Mouse (Mus musculus): ENCODE results near the gene 6430548M08Rik. TPM values are rescaled to one million over a fixed set of nuclear protein-coding genes. Genes with fewer than 3 reads are reported as not detected.

The 6430548M08Rik gene
- polyA plus RNA-seq, 1 experiment: 2.4 TPM

GRCm38 (mm10) chr8:120186454-120186853, 72.5 kb downstream of the 6430548M08Rik start:
- TF ChIP-seq GATA1 (IDR thresholded peaks at IDR 0.05; ENCODE audit: borderline replicate concordance, low read length) (no peak), FLI1 (IDR thresholded peaks at IDR 0.05; ENCODE audit: low read length) (no peak)

GRCm38 (mm10) chr8:120188510-120188909, 74.6 kb downstream of the 6430548M08Rik start:
- TF ChIP-seq GATA1 (IDR thresholded peaks at IDR 0.05; ENCODE audit: borderline replicate concordance, low read length) (no peak), FLI1 (IDR thresholded peaks at IDR 0.05; ENCODE audit: low read length) (no peak)
- Histone ChIP-seq H3K4me1 (no peaks in the 10 kb centered on the region), H3K4me3 (replicated peaks) (no peak overlapping the region), H3K9me3 (peaks cover 8% of the 10 kb centered on the region), H3K36me3 (replicated peaks; ENCODE audit: low read length) (no peaks in the 10 kb centered on the region), H3K27me3 (replicated peaks) (peaks cover 71% of the 10 kb centered on the region)

More at GRCm38 (mm10) chr8:120186454-120186853, 72.5 kb downstream of the 6430548M08Rik start:
- no peaks in the 10 kb centered on the region for H3K9me3 ChIP-seq
- H3K4me3 ChIP-seq (replicated peaks): no peak overlapping the region
- H3K27me3 ChIP-seq (replicated peaks): peaks cover 77% of the 10 kb centered on the region
- H3K4me1 ChIP-seq: no peaks in the 10 kb centered on the region
- no peaks in the 10 kb centered on the region for H3K36me3 ChIP-seq (replicated peaks; ENCODE audit: low read length)

- Histone ChIP-seq H3K36me3 (replicated peaks; ENCODE audit: low read length) (no peaks in the 10 kb centered on the region), H3K4me3 (replicated peaks) (no peak overlapping the region), H3K9me3 (peaks cover 8% of the 10 kb centered on the region), H3K4me1 (no peaks in the 10 kb centered on the region), H3K27me3 (replicated peaks) (peaks cover 63% of the 10 kb centered on the region)
- TF ChIP-seq FLI1 (IDR thresholded peaks at IDR 0.05; ENCODE audit: low read length) (no peak), GATA1 (IDR thresholded peaks at IDR 0.05; ENCODE audit: borderline replicate concordance, low read length) (no peak)
These were observed 75.5 kb downstream of the 6430548M08Rik start for GRCm38 (mm10) chr8:120189440-120189839.

- H3K4me1 ChIP-seq: no peaks in the 10 kb centered on the region
- no peak overlapping the region for H3K4me3 ChIP-seq (replicated peaks)
- TF ChIP-seq GATA1 (IDR thresholded peaks at IDR 0.05; ENCODE audit: borderline replicate concordance, low read length) (no peak), FLI1 (IDR thresholded peaks at IDR 0.05; ENCODE audit: low read length) (no peak)
- peaks cover 8% of the 10 kb centered on the region for H3K9me3 ChIP-seq
- no peaks in the 10 kb centered on the region for H3K36me3 ChIP-seq (replicated peaks; ENCODE audit: low read length)
- peaks cover 57% of the 10 kb centered on the region for H3K27me3 ChIP-seq (replicated peaks)
These were observed 76.3 kb downstream of the 6430548M08Rik start for GRCm38 (mm10) chr8:120190107-120190809.

GRCm38 (mm10) chr8:120190810-120191413, 77.0 kb downstream of the 6430548M08Rik start:
- Histone ChIP-seq H3K9me3 (peaks cover 8% of the 10 kb centered on the region), H3K4me1 (no peaks in the 10 kb centered on the region), H3K4me3 (replicated peaks) (no peak overlapping the region), H3K36me3 (replicated peaks; ENCODE audit: low read length) (no peaks in the 10 kb centered on the region), H3K27me3 (replicated peaks) (peaks cover 51% of the 10 kb centered on the region)
- TF ChIP-seq FLI1 (IDR thresholded peaks at IDR 0.05; ENCODE audit: low read length): no peak
- TF ChIP-seq GATA1 (IDR thresholded peaks at IDR 0.05; ENCODE audit: borderline replicate concordance, low read length): no peak

- Histone ChIP-seq H3K27me3 (replicated peaks) (peaks cover 44% of the 10 kb centered on the region), H3K4me3 (replicated peaks) (no peak overlapping the region), H3K9me3 (peaks cover 8% of the 10 kb centered on the region), H3K4me1 (no peaks in the 10 kb centered on the region), H3K36me3 (replicated peaks; ENCODE audit: low read length) (no peaks in the 10 kb centered on the region)
- TF ChIP-seq FLI1 (IDR thresholded peaks at IDR 0.05; ENCODE audit: low read length) (no peak), GATA1 (IDR thresholded peaks at IDR 0.05; ENCODE audit: borderline replicate concordance, low read length) (no peak)
These were observed 77.7 kb downstream of the 6430548M08Rik start for GRCm38 (mm10) chr8:120191633-120192032.

- TF ChIP-seq FLI1 (IDR thresholded peaks at IDR 0.05; ENCODE audit: low read length) (no peak), GATA1 (IDR thresholded peaks at IDR 0.05; ENCODE audit: borderline replicate concordance, low read length) (no peak)
- no peaks in the 10 kb centered on the region for H3K4me1 ChIP-seq
- peaks cover 39% of the 10 kb centered on the region for H3K27me3 ChIP-seq (replicated peaks)
- no peaks in the 10 kb centered on the region for H3K36me3 ChIP-seq (replicated peaks; ENCODE audit: low read length)
- no peak overlapping the region for H3K4me3 ChIP-seq (replicated peaks)
- H3K9me3 ChIP-seq: peaks cover 8% of the 10 kb centered on the region
These were observed 78.2 kb downstream of the 6430548M08Rik start for GRCm38 (mm10) chr8:120192118-120192517.

GRCm38 (mm10) chr8:120201351-120201750, 87.4 kb downstream of the 6430548M08Rik start:
- peaks cover 14% of the 10 kb centered on the region for H3K9me3 ChIP-seq
- H3K4me1 ChIP-seq: peaks cover 5% of the 10 kb centered on the region; the same call in 1 of the 2 replicates
- H3K36me3 ChIP-seq (replicated peaks; ENCODE audit: low read length): no peaks in the 10 kb centered on the region
- TF ChIP-seq FLI1 (IDR thresholded peaks at IDR 0.05; ENCODE audit: low read length) (no peak), GATA1 (IDR thresholded peaks at IDR 0.05; ENCODE audit: borderline replicate concordance, low read length) (no peak)
- no peak overlapping the region for H3K4me3 ChIP-seq (replicated peaks)
- H3K27me3 ChIP-seq (replicated peaks): peaks cover 50% of the 10 kb centered on the region

GRCm38 (mm10) chr8:120202546-120202945, 88.6 kb downstream of the 6430548M08Rik start:
- H3K4me1 ChIP-seq: peaks cover 5% of the 10 kb centered on the region; the same call in 1 of the 2 replicates
- TF ChIP-seq GATA1 (IDR thresholded peaks at IDR 0.05; ENCODE audit: borderline replicate concordance, low read length) (no peak), FLI1 (IDR thresholded peaks at IDR 0.05; ENCODE audit: low read length) (no peak)
- H3K9me3 ChIP-seq: peaks cover 14% of the 10 kb centered on the region
- no peak overlapping the region for H3K4me3 ChIP-seq (replicated peaks)
- H3K36me3 ChIP-seq (replicated peaks; ENCODE audit: low read length): no peaks in the 10 kb centered on the region
- H3K27me3 ChIP-seq (replicated peaks): peaks cover 55% of the 10 kb centered on the region

GRCm38 (mm10) chr8:120204736-120205360, 90.9 kb downstream of the 6430548M08Rik start:
- peaks cover 62% of the 10 kb centered on the region for H3K27me3 ChIP-seq (replicated peaks)
- TF ChIP-seq GATA1 (IDR thresholded peaks at IDR 0.05; ENCODE audit: borderline replicate concordance, low read length): no peak
- no peak for TF ChIP-seq FLI1 (IDR thresholded peaks at IDR 0.05; ENCODE audit: low read length)
- H3K4me3 ChIP-seq (replicated peaks): no peak overlapping the region
- H3K9me3 ChIP-seq: peaks cover 6% of the 10 kb centered on the region
- H3K4me1 ChIP-seq: peaks cover 5% of the 10 kb centered on the region; the same call in 1 of the 2 replicates
- H3K36me3 ChIP-seq (replicated peaks; ENCODE audit: low read length): no peaks in the 10 kb centered on the region
